Mouse (Mus musculus) fibroblast of lung, adult 2 months (primary cell): ENCODE measurements around the gene Vmn2r68.

Source experiments
- DNase-seq: peaks from one replicate; pipeline ENCODE4 v3.0.0-alpha.2; 2011; ENCODE audit warnings: low read depth

Vmn2r68 gene

DNA sequence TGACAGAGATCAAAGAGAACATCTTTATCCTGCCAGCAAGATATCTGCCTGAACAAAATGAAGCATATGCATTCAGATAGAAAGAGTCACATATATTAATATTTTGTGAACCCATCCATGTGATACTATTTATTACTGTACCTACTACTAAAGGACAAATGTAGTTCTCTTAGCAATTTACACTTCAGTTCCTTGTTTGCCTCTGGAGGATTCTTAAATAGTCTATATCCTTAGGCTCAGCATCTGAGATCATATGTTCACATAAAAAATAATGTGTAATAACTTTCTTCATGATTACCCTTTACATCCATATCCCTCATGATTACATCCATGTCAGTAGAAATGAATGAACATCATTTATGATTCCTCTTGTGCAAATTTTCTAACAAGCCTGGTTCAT lies at the start of gene Vmn2r68:
Gene Vmn2r68 (minus strand): TSS at position 101 of the 400 bp plus-strand sequence.
- no peak for DNase-seq
